Mouse (Mus musculus) heart, embryonic 11.5 days (tissue): ENCODE data around the gene Mis18bp1. TPM values are rescaled to one million over a fixed set of nuclear protein-coding genes. Genes with fewer than 3 reads are reported as not detected.

Source experiments
- ATAC-seq: fragments of 200-750 bp; cut with Nextera tagmentation; replicated peaks from 2 replicates; pipeline ENCODE4 v1.8.0; 2017; ENCODE audit warnings: moderate library complexity; ENCODE audit not compliant: insufficient number of reproducible peaks, low FRiP score, low TSS enrichment
- H3K27ac ChIP-seq: fragments of 300-500 bp; sonication (generic); 2 replicates; pipeline ENCODE4 v1.5.1; 2014; ENCODE audit warnings: mild to moderate bottlenecking, low read depth, low read length
- H3K27me3 ChIP-seq: fragments of 300-500 bp; sonication (generic); 2 replicates; pipeline ENCODE4 v1.6.1; 2014; ENCODE audit warnings: mild to moderate bottlenecking, low read length, mixed read lengths; ENCODE audit not compliant: control insufficient read depth, insufficient read depth
- H3K36me3 ChIP-seq: fragments of 300-500 bp; sonication (generic); 2 replicates; pipeline ENCODE4 v1.6.1; 2014; ENCODE audit warnings: mild to moderate bottlenecking, low read length, moderate library complexity, mixed read lengths; ENCODE audit not compliant: control insufficient read depth, insufficient read depth
- H3K4me1 ChIP-seq: fragments of 300-500 bp; sonication (generic); 2 replicates; pipeline ENCODE4 v1.6.1; 2014; ENCODE audit warnings: low read length; ENCODE audit not compliant: control insufficient read depth, insufficient read depth
- H3K4me2 ChIP-seq: fragments of 300-500 bp; sonication (generic); 2 replicates; pipeline ENCODE4 v1.6.1; 2014; ENCODE audit warnings: mild to moderate bottlenecking, moderate library complexity
- H3K4me3 ChIP-seq: fragments of 300-500 bp; sonication (generic); 2 replicates; pipeline ENCODE4 v1.5.1; 2014; ENCODE audit warnings: low read depth, low read length
- H3K9ac ChIP-seq: fragments of 300-500 bp; sonication (generic); 2 replicates; pipeline ENCODE4 v1.6.1; 2014; ENCODE audit warnings: mild to moderate bottlenecking, low read depth, low read length, moderate library complexity
- H3K9me3 ChIP-seq: fragments of 300-500 bp; sonication (generic); replicated peaks from 2 replicates; pipeline ENCODE4 v1.6.1; 2016; ENCODE audit warnings: low read length; ENCODE audit not compliant: control insufficient read depth
- WGBS: fragments of 180-500 bp; shearing (Covaris S2); extraction: QIAGEN DNeasy Blood & Tissue Kit; methylation state at CpG from one replicate; pipeline ENCODE4 v1.1.7; 2014; ENCODE audit not compliant: insufficient replicate concordance; 5-methylcytosine and 5-hydroxymethylcytosine counted together
- polyA plus RNA-seq: library from polyadenylated mRNA; unstranded; fragments of >200 nt; fragmentation: Nextera tagmentation; extraction: Ambion mirVana; gene quantifications from 2 replicates; pipeline ENCODE4 v1.2.1, GENCODE M21; 2014

Gene Mis18bp1
- 37.2 and 42.7 TPM in 2 replicates for polyA plus RNA-seq

GRCm38 (mm10) chr12:65172021-65172951, at the start of gene Mis18bp1:
Gene Mis18bp1 (minus strand): TSS chr12:65172604.
- under 1% methylated on average over 70 of the region's 70 CpGs for WGBS
- Histone ChIP-seq H3K36me3 (no peaks in the 10 kb centered on the region), H3K9ac (peak within 1 kb of the TSS; percentile 89), H3K27me3 (no peaks in the 10 kb centered on the region), H3K4me3 (peak within 1 kb of the TSS; percentile 92), H3K4me2 (peak within 1 kb of the TSS; percentile 65), H3K4me1 (peaks cover 6% of the 10 kb centered on the region; the same call in 1 of the 2 replicates), H3K27ac (peak within 1 kb of the TSS; percentile 91), H3K9me3 (no peaks in the 10 kb centered on the region)
- peak; percentile 98 for ATAC-seq

- no peaks in the 10 kb centered on the region for H3K4me1 ChIP-seq
- no peak overlapping the region for H3K27ac ChIP-seq
- no peak overlapping the region for H3K4me2 ChIP-seq
- ATAC-seq = no peak
- no peaks in the 10 kb centered on the region for H3K36me3 ChIP-seq
- H3K9ac ChIP-seq = no peak overlapping the region
- 78% methylated on average over 6 of the region's 6 CpGs for whole genome bisulfite sequencing
- no peak overlapping the region for H3K4me3 ChIP-seq
- no peaks in the 10 kb centered on the region for H3K27me3 ChIP-seq
- no peaks in the 10 kb centered on the region for H3K9me3 ChIP-seq
Observed at GRCm38 (mm10) chr12:65216404-65216840, 44.0 kb upstream of the Mis18bp1 start.

- no peak overlapping the region for H3K4me2 ChIP-seq
- no peak overlapping the region for H3K27ac ChIP-seq
- no peak overlapping the region for H3K4me3 ChIP-seq
- no peak for ATAC-seq
- H3K27me3 ChIP-seq = no peaks in the 10 kb centered on the region
- 64% methylated on average over 1 of the region's 1 CpGs for WGBS
- no peaks in the 10 kb centered on the region for H3K4me1 ChIP-seq
- H3K9ac ChIP-seq = no peak overlapping the region
- no peaks in the 10 kb centered on the region for H3K9me3 ChIP-seq
- no peaks in the 10 kb centered on the region for H3K36me3 ChIP-seq
Observed at GRCm38 (mm10) chr12:65206431-65206830, 34.0 kb upstream of the Mis18bp1 start.

- Histone ChIP-seq H3K9me3 (no peaks in the 10 kb centered on the region), H3K4me3 (no peak overlapping the region), H3K36me3 (no peaks in the 10 kb centered on the region), H3K4me2 (no peak overlapping the region), H3K9ac (no peak overlapping the region), H3K27ac (no peak overlapping the region), H3K27me3 (no peaks in the 10 kb centered on the region), H3K4me1 (no peaks in the 10 kb centered on the region)
- 92% methylated on average over 2 of the region's 2 CpGs for WGBS
- ATAC-seq = no peak
Observed at GRCm38 (mm10) chr12:65201812-65202211, 29.4 kb upstream of the Mis18bp1 start.

- no peak overlapping the region for H3K4me2 ChIP-seq
- H3K36me3 ChIP-seq = no peaks in the 10 kb centered on the region
- no peaks in the 10 kb centered on the region for H3K9me3 ChIP-seq
- H3K4me1 ChIP-seq = no peaks in the 10 kb centered on the region
- H3K27me3 ChIP-seq = no peaks in the 10 kb centered on the region
- no peak overlapping the region for H3K27ac ChIP-seq
- ATAC-seq = no peak
- 54% methylated on average over 5 of the region's 5 CpGs for WGBS
- no peak overlapping the region for H3K4me3 ChIP-seq
- H3K9ac ChIP-seq = no peak overlapping the region
Observed at GRCm38 (mm10) chr12:65194003-65194530, 21.7 kb upstream of the Mis18bp1 start.

- no peak for ATAC-seq
- no peaks in the 10 kb centered on the region for H3K27me3 ChIP-seq
- WGBS = 74% methylated on average over 2 of the region's 2 CpGs
- H3K9ac ChIP-seq = no peak overlapping the region
- H3K9me3 ChIP-seq = no peaks in the 10 kb centered on the region
- no peak overlapping the region for H3K27ac ChIP-seq
- H3K4me3 ChIP-seq = no peak overlapping the region
- H3K4me1 ChIP-seq = no peaks in the 10 kb centered on the region
- H3K36me3 ChIP-seq = no peaks in the 10 kb centered on the region
- no peak overlapping the region for H3K4me2 ChIP-seq
Observed at GRCm38 (mm10) chr12:65189213-65189612, 16.8 kb upstream of the Mis18bp1 start.

GRCm38 (mm10) chr12:65187365-65187764, 15.0 kb upstream of the Mis18bp1 start:
- Histone ChIP-seq H3K36me3 (no peaks in the 10 kb centered on the region), H3K4me3 (no peak overlapping the region), H3K27me3 (no peaks in the 10 kb centered on the region), H3K9me3 (no peaks in the 10 kb centered on the region), H3K4me1 (no peaks in the 10 kb centered on the region), H3K27ac (no peak overlapping the region), H3K4me2 (no peak overlapping the region), H3K9ac (no peak overlapping the region)
- ATAC-seq = no peak
- 45% methylated on average over 3 of the region's 3 CpGs for WGBS

GRCm38 (mm10) chr12:65173736-65174135, 1.3 kb upstream of the Mis18bp1 start:
- 89% methylated on average over 5 of the region's 5 CpGs for WGBS
- Histone ChIP-seq H3K36me3 (no peaks in the 10 kb centered on the region), H3K4me1 (peaks cover 6% of the 10 kb centered on the region; the same call in 1 of the 2 replicates), H3K27me3 (no peaks in the 10 kb centered on the region), H3K27ac (0 out of 2 replicates have a peak overlapping the region, but pooled peaks have one; percentile 91), H3K9me3 (no peaks in the 10 kb centered on the region), H3K4me3 (peak overlapping the region; percentile 92), H3K9ac (no peak overlapping the region), H3K4me2 (peak overlapping the region; percentile 65; the same call in 1 of the 2 replicates)
- ATAC-seq = no peak
